Mouse (Mus musculus) C2C12 (cell line): ENCODE data around the gene Celf2. TPM values are rescaled to one million over a fixed set of nuclear protein-coding genes. Genes with fewer than 3 reads are reported as not detected.

Source experiments
- H3K27me3 ChIP-seq: one replicate; pipeline ENCODE4 v1.6.1; 2011; ENCODE audit not compliant: control insufficient read depth, insufficient read depth, insufficient read length
- H3K36me3 ChIP-seq: one replicate; pipeline ENCODE4 v1.6.1; 2011; ENCODE audit not compliant: control insufficient read depth, insufficient read depth
- H3K4me3 ChIP-seq: one replicate; pipeline ENCODE4 v1.5.1; 2011; ENCODE audit warnings: mild to moderate bottlenecking, control low read depth; ENCODE audit not compliant: poor library complexity, insufficient read depth, severe bottlenecking
- H3K79me2 ChIP-seq: one replicate; pipeline ENCODE4 v1.6.1; 2011; ENCODE audit not compliant: control insufficient read depth, insufficient read depth
- H3K79me3 ChIP-seq: one replicate; pipeline ENCODE4 v1.6.1; 2011; ENCODE audit warnings: low read depth, control low read depth
- H3ac ChIP-seq: one replicate; pipeline ENCODE3; 2011; ENCODE audit warnings: low read depth; ENCODE audit not compliant: control insufficient read depth, insufficient read length
- CEBPB ChIP-seq: IDR thresholded peaks from one replicate; pipeline ENCODE4 v1.6.1; 2011; ENCODE audit warnings: low read depth, mild to moderate bottlenecking, control low read depth, moderate library complexity
- CTCF ChIP-seq: IDR thresholded peaks from one replicate; pipeline ENCODE4 v1.5.1; 2011; ENCODE audit not compliant: control insufficient read depth, insufficient read depth, insufficient read length
- FOSL1 ChIP-seq: IDR thresholded peaks from one replicate; pipeline ENCODE4 v1.8.0; 2011; ENCODE audit warnings: mild to moderate bottlenecking, low read length; ENCODE audit not compliant: poor library complexity, insufficient read depth, severe bottlenecking
- MAX ChIP-seq: IDR thresholded peaks from one replicate; pipeline ENCODE4 v1.6.1; 2011; ENCODE audit warnings: mild to moderate bottlenecking, control low read depth
- MYOD1 ChIP-seq: IDR thresholded peaks from one replicate; pipeline ENCODE4 v1.6.1; 2011; ENCODE audit warnings: low read depth; ENCODE audit not compliant: control insufficient read depth, insufficient read length
- MYOG ChIP-seq: IDR thresholded peaks from one replicate; pipeline ENCODE4 v1.6.1; 2011; ENCODE audit not compliant: control insufficient read depth, insufficient read length; ENCODE audit errors: extremely low read depth
- USF1 ChIP-seq: IDR thresholded peaks from one replicate; pipeline ENCODE4 v1.6.1; 2011; ENCODE audit warnings: low read depth, mild to moderate bottlenecking, control low read depth, moderate library complexity
- polyA plus RNA-seq: library from polyadenylated mRNA; unstranded; fragments of >200 nt; fragmentation: generic; extraction: Trizol; gene quantifications from one replicate; pipeline ENCODE4 v1.2.1, GENCODE M21; 2012; ENCODE audit warnings: missing spikeins

Celf2 gene
- polyA plus RNA-seq, 1 experiment, result 14.3 TPM

GRCm38 (mm10) chr2:6985706-6986105 lies 523.7 kb downstream of the Celf2 start:
- no peak for TF ChIP-seq USF1
- no peak for TF ChIP-seq MYOD1
- TF ChIP-seq CTCF, result no peak
- TF ChIP-seq FOSL1, result no peak
- no peak for TF ChIP-seq CEBPB
- TF ChIP-seq MYOG, result no peak
- no peak for TF ChIP-seq MAX
- no peak overlapping the region for H3K4me3 ChIP-seq
- H3ac ChIP-seq, result no peak overlapping the region
- H3K36me3 ChIP-seq, result no peaks in the 10 kb centered on the region
- no peaks in the 10 kb centered on the region for H3K79me3 ChIP-seq
- H3K79me2 ChIP-seq, result no peaks in the 10 kb centered on the region
- no peaks in the 10 kb centered on the region for H3K27me3 ChIP-seq

- no peak for TF ChIP-seq CTCF
- no peak for TF ChIP-seq MYOD1
- no peak for TF ChIP-seq FOSL1
- no peak for TF ChIP-seq CEBPB
- no peak for TF ChIP-seq USF1
- no peak for TF ChIP-seq MAX
- TF ChIP-seq MYOG, result no peak
- no peak overlapping the region for H3ac ChIP-seq
- H3K4me3 ChIP-seq, result no peak overlapping the region
- no peaks in the 10 kb centered on the region for H3K79me2 ChIP-seq
- no peaks in the 10 kb centered on the region for H3K27me3 ChIP-seq
- H3K36me3 ChIP-seq, result no peaks in the 10 kb centered on the region
- H3K79me3 ChIP-seq, result no peaks in the 10 kb centered on the region
Measured at GRCm38 (mm10) chr2:6983902-6984301, 525.5 kb downstream of the Celf2 start.

- H3ac ChIP-seq, result no peak overlapping the region
- H3K79me2 ChIP-seq, result no peaks in the 10 kb centered on the region
- no peaks in the 10 kb centered on the region for H3K27me3 ChIP-seq
- H3K36me3 ChIP-seq, result no peaks in the 10 kb centered on the region
- H3K4me3 ChIP-seq, result no peak overlapping the region
- TF ChIP-seq CTCF (no peak), FOSL1 (no peak), MYOD1 (no peak), USF1 (no peak), MAX (no peak), CEBPB (no peak), MYOG (no peak)
- no peaks in the 10 kb centered on the region for H3K79me3 ChIP-seq
Measured at GRCm38 (mm10) chr2:6976300-6976699, 533.1 kb downstream of the Celf2 start.

GRCm38 (mm10) chr2:6969228-6969627 lies 540.1 kb downstream of the Celf2 start:
- no peaks in the 10 kb centered on the region for H3K79me3 ChIP-seq

GRCm38 (mm10) chr2:6965243-6965642 lies 544.1 kb downstream of the Celf2 start:
- no peak for TF ChIP-seq CEBPB
- TF ChIP-seq USF1, result no peak
- no peak for TF ChIP-seq MAX
- no peak for TF ChIP-seq MYOG
- TF ChIP-seq FOSL1, result no peak
- TF ChIP-seq CTCF, result no peak
- TF ChIP-seq MYOD1, result no peak
- Histone ChIP-seq H3K79me3 (no peaks in the 10 kb centered on the region), H3K36me3 (no peaks in the 10 kb centered on the region), H3K4me3 (no peak overlapping the region), H3ac (no peak overlapping the region), H3K79me2 (no peaks in the 10 kb centered on the region), H3K27me3 (no peaks in the 10 kb centered on the region)

More at GRCm38 (mm10) chr2:6969228-6969627, 540.1 kb downstream of the Celf2 start:
- no peak for TF ChIP-seq MAX
- no peak for TF ChIP-seq CEBPB
- no peak for TF ChIP-seq FOSL1
- no peak for TF ChIP-seq MYOG
- TF ChIP-seq MYOD1, result no peak
- TF ChIP-seq CTCF, result no peak
- TF ChIP-seq USF1, result no peak
- no peaks in the 10 kb centered on the region for H3K36me3 ChIP-seq
- no peak overlapping the region for H3K4me3 ChIP-seq
- H3K79me2 ChIP-seq, result no peaks in the 10 kb centered on the region
- H3ac ChIP-seq, result no peak overlapping the region
- H3K27me3 ChIP-seq, result no peaks in the 10 kb centered on the region

GRCm38 (mm10) chr2:6950702-6951101 lies 558.7 kb downstream of the Celf2 start:
- Histone ChIP-seq H3ac (no peak overlapping the region), H3K4me3 (no peak overlapping the region), H3K79me3 (no peaks in the 10 kb centered on the region), H3K79me2 (no peaks in the 10 kb centered on the region), H3K36me3 (no peaks in the 10 kb centered on the region), H3K27me3 (no peaks in the 10 kb centered on the region)
- TF ChIP-seq MYOD1 (no peak), USF1 (no peak), FOSL1 (no peak), MAX (no peak), MYOG (no peak), CEBPB (no peak), CTCF (no peak)
